In the genomic region with DNA sequence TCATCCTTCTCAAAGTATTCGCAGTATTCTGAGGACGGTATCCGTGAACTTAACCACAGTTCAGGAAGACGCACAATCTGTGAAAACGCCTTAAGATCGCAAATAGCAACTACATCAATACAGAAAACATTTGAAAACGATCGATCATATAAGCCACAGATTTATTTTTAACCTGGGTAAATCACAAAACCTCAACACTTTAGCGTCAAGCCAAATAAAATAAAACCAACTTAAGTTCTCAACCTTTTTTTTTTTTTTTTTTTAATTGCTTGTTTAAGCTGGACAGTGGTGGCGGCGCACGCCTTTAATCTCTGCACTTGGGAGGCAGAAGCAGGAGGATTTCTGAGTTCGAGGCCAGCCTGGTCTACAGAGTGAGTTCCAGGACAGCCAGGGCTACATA, we compare ENCODE assay signal across 7 mouse cellular contexts. TPM values are rescaled to one million over a fixed set of nuclear protein-coding genes. Genes with fewer than 3 reads are reported as not detected.
DNase-seq lines count a peak whose midpoint lies in the region; ATAC-seq and TF ChIP-seq lines count a peak whose summit lies in the region.

No protein-coding gene starts in this region.

- TF ChIP-seq CTCF in lung, embryonic 14.5 days (IDR thresholded peaks at IDR 0.05; ENCODE audit: low read depth), result no peak
- no peak for TF ChIP-seq CTCF in intestine, postnatal 0 days (IDR thresholded peaks at IDR 0.05; ENCODE audit: low read depth)
- TF ChIP-seq CTCF in olfactory bulb, adult 2 months (IDR thresholded peaks at IDR 0.05; ENCODE audit: insufficient read depth, low read depth, low read length), result no peak

- peak overlapping the region; percentile 81 for H3K4me3 ChIP-seq in lung, embryonic 14.5 days (ENCODE audit: low read depth, low read length)
- H3K4me3 ChIP-seq in embryonic facial prominence, embryonic 12.5 days, result peak overlapping the region; percentile 85
- peak overlapping the region; percentile 81 for H3K4me3 ChIP-seq in intestine, postnatal 0 days (ENCODE audit: low read depth, low read length)
- H3K4me3 ChIP-seq in olfactory bulb, adult 2 months (ENCODE audit: insufficient read depth, low read depth, low read length), result peak overlapping the region; percentile 34

- TF ChIP-seq POLR2A in olfactory bulb, adult 2 months (IDR thresholded peaks at IDR 0.05; ENCODE audit: insufficient read depth, low read depth, low read length), result no peak

- WGBS in lung, embryonic 14.5 days, result 34% methylated on average over 13 of the region's 13 CpGs
- 38% methylated on average over 13 of the region's 13 CpGs for WGBS in embryonic facial prominence, embryonic 12.5 days
- 31% methylated on average over 13 of the region's 13 CpGs for WGBS in intestine, postnatal 0 days
- WGBS in olfactory bulb, adult 2 months, result 43% methylated on average over 13 of the region's 13 CpGs

- peak; percentile 13 for DNase-seq in lung, embryonic 14.5 days
- no peak for DNase-seq in lung, postnatal 4 days
- no peak for DNase-seq in urinary bladder, adult 18-20 months (ENCODE audit: low spot score in 2 of 2)
- DNase-seq in gastrocnemius, adult 8-10 months (ENCODE audit: low spot score in 2 of 2), result no peak

- no peak; the same call in 1 of the 2 replicates for ATAC-seq in lung, embryonic 14.5 days (ENCODE audit: insufficient read depth)
- ATAC-seq in embryonic facial prominence, embryonic 12.5 days (ENCODE audit: insufficient number of reproducible peaks, insufficient read depth, low FRiP score, low TSS enrichment), result no peak
- peak; percentile 28; the same call in 1 of the 2 replicates for ATAC-seq in intestine, postnatal 0 days

- no peaks in the 10 kb centered on the region for H3K27me3 ChIP-seq in lung, embryonic 14.5 days (ENCODE audit: insufficient read depth, low read length)
- H3K27me3 ChIP-seq in embryonic facial prominence, embryonic 12.5 days, result no peaks in the 10 kb centered on the region
- H3K27me3 ChIP-seq in intestine, postnatal 0 days (replicated peaks; ENCODE audit: control insufficient read depth, insufficient read depth, low read length), result no peaks in the 10 kb centered on the region

- peak overlapping the region; percentile 54 for H3K4me2 ChIP-seq in lung, embryonic 14.5 days
- H3K4me2 ChIP-seq in embryonic facial prominence, embryonic 12.5 days (replicated peaks), result peak overlapping the region; percentile 29; the same call in 1 of the 2 replicates
- peak overlapping the region; percentile 51 for H3K4me2 ChIP-seq in intestine, postnatal 0 days (replicated peaks; ENCODE audit: low read depth)

- H3K27ac ChIP-seq in lung, embryonic 14.5 days (ENCODE audit: low read depth), result no peak overlapping the region
- H3K27ac ChIP-seq in embryonic facial prominence, embryonic 12.5 days, result no peak overlapping the region
- no peak overlapping the region for H3K27ac ChIP-seq in intestine, postnatal 0 days (ENCODE audit: low read depth, low read length)
- no peak overlapping the region for H3K27ac ChIP-seq in olfactory bulb, adult 2 months (ENCODE audit: insufficient read depth, low read depth, low read length)

- peaks cover 9% of the 10 kb centered on the region for H3K4me1 ChIP-seq in lung, embryonic 14.5 days (ENCODE audit: insufficient read depth)
- peaks cover 8% of the 10 kb centered on the region for H3K4me1 ChIP-seq in embryonic facial prominence, embryonic 12.5 days
- 0 out of 2 replicates have a peak, but pooled peaks cover 3% of the 10 kb centered on the region for H3K4me1 ChIP-seq in intestine, postnatal 0 days (replicated peaks; ENCODE audit: control insufficient read depth, insufficient read depth, low read length)
- peaks cover 2% of the 10 kb centered on the region; the same call in 1 of the 2 replicates for H3K4me1 ChIP-seq in olfactory bulb, adult 2 months (ENCODE audit: control insufficient read depth, insufficient read depth, low read length)

- H3K9me3 ChIP-seq in lung, embryonic 14.5 days (ENCODE audit: low read depth, low read length), result no peaks in the 10 kb centered on the region
- no peaks in the 10 kb centered on the region for H3K9me3 ChIP-seq in embryonic facial prominence, embryonic 12.5 days
- H3K9me3 ChIP-seq in intestine, postnatal 0 days (ENCODE audit: control insufficient read depth), result no peaks in the 10 kb centered on the region

- peaks cover 27% of the 10 kb centered on the region for H3K36me3 ChIP-seq in lung, embryonic 14.5 days (ENCODE audit: insufficient read depth)
- H3K36me3 ChIP-seq in embryonic facial prominence, embryonic 12.5 days, result peaks cover 21% of the 10 kb centered on the region
- H3K36me3 ChIP-seq in intestine, postnatal 0 days (ENCODE audit: control insufficient read depth, insufficient read depth), result peaks cover 14% of the 10 kb centered on the region

- H3K9ac ChIP-seq in lung, embryonic 14.5 days, result no peak overlapping the region
- no peak overlapping the region for H3K9ac ChIP-seq in embryonic facial prominence, embryonic 12.5 days
- H3K9ac ChIP-seq in intestine, postnatal 0 days (ENCODE audit: low read depth, low read length), result no peak overlapping the region

RNA-seq across cellular contexts. Expression of a gene that starts 0.6 kb away (rescaled TPM):
- polyA plus RNA-seq in lung, embryonic 14.5 days (2014; fragmentation: Nextera tagmentation; extraction: Ambion mirVana), result 114 and 115 TPM in 2 replicates
- 116 and 118 TPM in 2 replicates for polyA plus RNA-seq in embryonic facial prominence, embryonic 12.5 days (2016; fragmentation: Nextera tagmentation; extraction: Ambion mirVana)
- polyA plus RNA-seq in intestine, postnatal 0 days (2015; fragmentation: Nextera tagmentation; extraction: Ambion mirVana), result 36.3 and 38.0 TPM in 2 replicates
- polyA plus RNA-seq in olfactory bulb, adult 2 months (2012; ENCODE audit: insufficient read depth, insufficient read length, low replicate concordance, missing spikeins), result not detected in 2 replicates
- 10 to 100 TPM; 18.0 to 21.7 (median 20.1) TPM for total RNA-seq in gastrocnemius, adult 8-10 months (2022)

RNA-seq across cellular contexts. Expression of a gene that starts 5.1 kb away (rescaled TPM):
- 0.09 TPM in 2 replicates for polyA plus RNA-seq in lung, embryonic 14.5 days (2014; fragmentation: Nextera tagmentation; extraction: Ambion mirVana)
- polyA plus RNA-seq in embryonic facial prominence, embryonic 12.5 days (2016; fragmentation: Nextera tagmentation; extraction: Ambion mirVana), result 0.08 TPM in 2 replicates
- 7.5 and 8.7 TPM in 2 replicates for polyA plus RNA-seq in intestine, postnatal 0 days (2015; fragmentation: Nextera tagmentation; extraction: Ambion mirVana)
- not detected in 2 replicates for polyA plus RNA-seq in olfactory bulb, adult 2 months (2012; ENCODE audit: insufficient read depth, insufficient read length, low replicate concordance, missing spikeins)
- total RNA-seq in gastrocnemius, adult 8-10 months (2022), result under 1 TPM in 1 of 4 experiments, not detected in 3; 0.32 TPM

RNA-seq across cellular contexts. Expression of a gene that starts 28.9 kb away (rescaled TPM):
- polyA plus RNA-seq in lung, embryonic 14.5 days (2014; fragmentation: Nextera tagmentation; extraction: Ambion mirVana), result 0.11 and 0.20 TPM in 2 replicates
- polyA plus RNA-seq in embryonic facial prominence, embryonic 12.5 days (2016; fragmentation: Nextera tagmentation; extraction: Ambion mirVana), result 0.06 and 0.14 TPM in 2 replicates
- polyA plus RNA-seq in intestine, postnatal 0 days (2015; fragmentation: Nextera tagmentation; extraction: Ambion mirVana), result 18.3 and 22.8 TPM in 2 replicates
- not detected in 2 replicates for polyA plus RNA-seq in olfactory bulb, adult 2 months (2012; ENCODE audit: insufficient read depth, insufficient read length, low replicate concordance, missing spikeins)
- under 1 TPM in 1 of 4 experiments, not detected in 3; 0.94 TPM for total RNA-seq in gastrocnemius, adult 8-10 months (2022)

RNA-seq across cellular contexts. Expression of a gene that starts 47.2 kb away (rescaled TPM):
- not detected in 2 replicates for polyA plus RNA-seq in lung, embryonic 14.5 days (2014; fragmentation: Nextera tagmentation; extraction: Ambion mirVana)
- 0.36 TPM in 1 of 2 replicates, not detected in the other for polyA plus RNA-seq in embryonic facial prominence, embryonic 12.5 days (2016; fragmentation: Nextera tagmentation; extraction: Ambion mirVana)
- polyA plus RNA-seq in intestine, postnatal 0 days (2015; fragmentation: Nextera tagmentation; extraction: Ambion mirVana), result 1.2 and 1.8 TPM in 2 replicates
- not detected in 2 replicates for polyA plus RNA-seq in olfactory bulb, adult 2 months (2012; ENCODE audit: insufficient read depth, insufficient read length, low replicate concordance, missing spikeins)
- total RNA-seq in gastrocnemius, adult 8-10 months (2022), result under 1 TPM in 1 of 4 experiments, not detected in 3; 0.70 TPM

Comparison
In these comparisons a context has a peak if more than half of its experiments do, and no peak if none do; other contexts are left out.
1. H3K4me3 ChIP-seq: peak in every context shown above with its lines; median percentile 85 in embryonic facial prominence, embryonic 12.5 days; 81 in lung, embryonic 14.5 days; 81 in intestine, postnatal 0 days; 34 in olfactory bulb, adult 2 months.
2. RNA of a gene that starts 28.9 kb away (polyA plus RNA-seq): 18.3 to 22.8 TPM in intestine, postnatal 0 days; 0.11 to 0.20 TPM in lung, embryonic 14.5 days, 0.06 to 0.14 TPM in embryonic facial prominence, embryonic 12.5 days and not detected in olfactory bulb, adult 2 months; every median in the first group is over 10 times any median in the second.
3. Peak in every context shown above with its lines, with median percentiles within 50 percentile points of each other: H3K4me2 ChIP-seq.